Mouse (Mus musculus): ENCODE results near the gene Tmem45a2. TPM values are rescaled to one million over a fixed set of nuclear protein-coding genes. Genes with fewer than 3 reads are reported as not detected.
"Not testable (repeated sequence)": the region's sequence is repeated elsewhere in the genome, so short reads cannot be mapped to it uniquely, and the experiment has no call there.

Tmem45a2 gene
- polyA plus RNA-seq, 1 experiment from 2014 or later, result not detected

DNA sequence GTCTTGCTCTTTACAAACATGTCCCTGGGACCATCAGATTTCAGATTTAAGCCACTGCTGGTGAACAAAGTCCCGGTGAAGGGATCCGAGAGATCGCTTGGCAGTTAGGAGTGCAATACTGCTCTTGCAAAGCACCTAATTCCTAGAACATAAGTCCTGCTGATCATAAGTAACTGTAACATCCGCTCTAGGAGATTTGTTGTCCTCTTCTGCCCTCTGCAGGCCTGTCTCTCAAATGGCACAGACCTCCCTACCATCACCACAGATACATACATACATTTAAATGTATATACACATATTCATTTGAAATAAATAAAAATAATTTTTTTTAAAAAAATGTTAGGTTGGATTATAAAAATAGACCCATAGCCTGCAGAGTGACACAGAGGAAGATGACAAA is 21.3 kb upstream of the Tmem45a2 start:
- no peaks in the 10 kb centered on the region for H3K9me3 ChIP-seq (ENCODE audit: control insufficient read depth, low read length)
- no peak for ATAC-seq (ENCODE audit: insufficient number of reproducible peaks, low FRiP score, low TSS enrichment, low read depth)
- 40% methylated on average over 4 of the region's 4 CpGs for WGBS

DNA sequence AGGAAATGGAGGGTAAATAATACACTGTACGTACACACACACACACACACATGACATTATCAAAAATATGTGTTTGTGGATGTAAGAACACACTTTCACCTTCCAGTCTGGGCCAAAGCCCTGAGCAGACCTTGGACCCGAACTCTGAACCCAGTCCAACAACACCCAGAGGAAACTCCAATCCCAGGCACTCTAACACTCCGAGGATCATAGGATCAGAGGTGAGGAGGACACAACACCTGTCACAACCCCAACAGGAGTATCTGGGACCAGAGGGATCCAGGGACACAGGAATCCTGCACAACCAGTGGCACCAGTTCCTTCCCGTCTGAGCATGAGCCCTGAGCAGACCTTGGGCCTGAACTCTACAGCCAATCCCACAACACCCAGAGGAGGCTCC is 8.4 kb upstream of the Tmem45a2 start:
- Histone ChIP-seq H3K9me3 (ENCODE audit: control insufficient read depth, low read length) (no peaks in the 10 kb centered on the region), H3K27me3 (ENCODE audit: control insufficient read depth, insufficient read depth, low read length) (no peaks in the 10 kb centered on the region), H3K9ac (ENCODE audit: low read length) (no peak overlapping the region), H3K4me1 (ENCODE audit: control insufficient read depth, insufficient read depth, low read length) (no peaks in the 10 kb centered on the region), H3K4me2 (ENCODE audit: low read depth, severe bottlenecking) (no peak overlapping the region), H3K36me3 (ENCODE audit: control insufficient read depth, insufficient read depth, low read length) (no peaks in the 10 kb centered on the region), H3K4me3 (ENCODE audit: low read depth, low read length) (no peak overlapping the region), H3K27ac (replicated peaks; ENCODE audit: low read depth, low read length) (no peak overlapping the region)
- no peak for DNase-seq (ENCODE audit: low spot score)
- no peak for ATAC-seq (ENCODE audit: insufficient number of reproducible peaks, low FRiP score, low TSS enrichment, low read depth)
- WGBS, result 72% methylated on average over 4 of the region's 4 CpGs

More for the DNA sequence above, 21.3 kb upstream of the Tmem45a2 start:
- H3K27me3 ChIP-seq (ENCODE audit: control insufficient read depth, insufficient read depth, low read length), result no peaks in the 10 kb centered on the region
- H3K4me1 ChIP-seq (ENCODE audit: control insufficient read depth, insufficient read depth, low read length), result no peaks in the 10 kb centered on the region
- H3K4me2 ChIP-seq (ENCODE audit: low read depth, severe bottlenecking), result no peak overlapping the region
- no peak overlapping the region for H3K9ac ChIP-seq (ENCODE audit: low read length)
- peak; percentile 66 for DNase-seq (ENCODE audit: low spot score)
- H3K27ac ChIP-seq (replicated peaks; ENCODE audit: low read depth, low read length), result no peak overlapping the region
- H3K36me3 ChIP-seq (ENCODE audit: control insufficient read depth, insufficient read depth, low read length), result no peaks in the 10 kb centered on the region
- no peak overlapping the region for H3K4me3 ChIP-seq (ENCODE audit: low read depth, low read length)

DNA sequence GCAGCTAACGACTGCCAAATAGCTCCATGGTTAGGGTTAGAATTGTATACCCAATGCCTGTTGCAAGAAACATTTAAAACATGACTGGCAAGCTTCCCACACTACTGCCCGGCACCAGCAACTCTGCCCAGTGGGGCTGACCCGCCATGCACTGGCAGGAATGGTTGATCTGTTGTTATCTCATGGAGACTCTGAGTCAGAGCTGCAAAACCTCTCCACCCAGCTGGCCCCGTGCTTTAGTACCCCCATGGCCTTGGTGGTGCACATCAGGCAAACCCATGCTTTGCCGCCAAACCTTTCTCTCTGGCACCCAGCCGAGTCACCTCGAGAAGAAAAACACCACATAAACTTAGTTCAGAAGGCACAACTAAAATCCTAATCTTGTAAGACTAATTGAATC is 4.8 kb upstream of the Tmem45a2 start:
- no peak for DNase-seq (ENCODE audit: low spot score)
- H3K4me3 ChIP-seq (ENCODE audit: low read depth, low read length), result no peak overlapping the region
- no peaks in the 10 kb centered on the region for H3K9me3 ChIP-seq (ENCODE audit: control insufficient read depth, low read length)
- H3K9ac ChIP-seq (ENCODE audit: low read length), result no peak overlapping the region
- no peaks in the 10 kb centered on the region for H3K4me1 ChIP-seq (ENCODE audit: control insufficient read depth, insufficient read depth, low read length)
- H3K36me3 ChIP-seq (ENCODE audit: control insufficient read depth, insufficient read depth, low read length), result no peaks in the 10 kb centered on the region
- no peak overlapping the region for H3K4me2 ChIP-seq (ENCODE audit: low read depth, severe bottlenecking)
- H3K27me3 ChIP-seq (ENCODE audit: control insufficient read depth, insufficient read depth, low read length), result no peaks in the 10 kb centered on the region
- WGBS, result 80% methylated on average over 7 of the region's 7 CpGs
- H3K27ac ChIP-seq (replicated peaks; ENCODE audit: low read depth, low read length), result no peak overlapping the region
- no peak for ATAC-seq (ENCODE audit: insufficient number of reproducible peaks, low FRiP score, low TSS enrichment, low read depth)

DNA sequence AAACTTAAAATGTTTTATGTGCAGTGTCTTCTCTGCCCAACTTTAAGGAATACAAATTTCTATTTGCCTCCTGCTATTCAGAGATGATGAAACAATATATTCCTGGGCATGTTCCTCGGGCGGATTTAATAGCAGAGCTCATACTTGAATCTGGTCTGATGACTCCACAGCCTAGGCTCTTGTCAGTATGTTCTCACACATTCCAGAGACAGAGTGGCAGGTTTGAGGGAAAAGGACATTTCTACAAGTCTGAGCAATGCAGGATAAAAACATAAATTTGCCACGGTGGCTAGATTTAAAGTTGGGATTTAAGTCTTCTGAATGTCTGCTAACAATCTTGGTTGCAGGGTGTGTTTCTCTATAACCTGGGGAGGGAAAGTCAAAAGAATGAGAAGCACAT is 9.1 kb downstream of the Tmem45a2 start:
- H3K9ac ChIP-seq (ENCODE audit: low read length), result no peak overlapping the region
- no peaks in the 10 kb centered on the region for H3K9me3 ChIP-seq (ENCODE audit: control insufficient read depth, low read length)
- H3K36me3 ChIP-seq (ENCODE audit: control insufficient read depth, insufficient read depth, low read length), result no peaks in the 10 kb centered on the region
- WGBS, result 91% methylated on average over 3 of the region's 3 CpGs
- no peaks in the 10 kb centered on the region for H3K4me1 ChIP-seq (ENCODE audit: control insufficient read depth, insufficient read depth, low read length)
- H3K27ac ChIP-seq (replicated peaks; ENCODE audit: low read depth, low read length), result no peak overlapping the region
- no peak overlapping the region for H3K4me3 ChIP-seq (ENCODE audit: low read depth, low read length)
- H3K27me3 ChIP-seq (ENCODE audit: control insufficient read depth, insufficient read depth, low read length), result no peaks in the 10 kb centered on the region
- H3K4me2 ChIP-seq (ENCODE audit: low read depth, severe bottlenecking), result no peak overlapping the region
- no peak for DNase-seq (ENCODE audit: low spot score)
- ATAC-seq (ENCODE audit: insufficient number of reproducible peaks, low FRiP score, low TSS enrichment, low read depth), result no peak

DNA sequence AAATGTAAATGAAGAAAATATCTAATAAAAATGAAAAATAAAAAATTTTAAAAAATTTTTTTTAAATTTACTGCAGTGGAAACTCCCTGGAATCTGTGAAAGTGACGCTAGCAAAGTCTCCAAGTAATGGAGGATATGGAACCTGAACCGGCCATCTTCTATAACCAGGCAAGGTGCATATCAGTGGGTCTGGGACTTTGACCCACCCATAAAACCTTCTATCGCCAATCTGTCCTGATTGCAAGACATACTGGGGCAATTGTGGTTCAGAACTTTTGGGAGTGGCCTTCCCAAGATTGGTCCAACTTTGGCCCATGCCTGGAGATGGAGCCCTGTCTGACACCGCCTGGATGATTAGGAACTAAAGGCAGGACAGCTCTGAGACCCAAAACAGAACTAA is 14.2 kb downstream of the Tmem45a2 start:
- no peaks in the 10 kb centered on the region for H3K9me3 ChIP-seq (ENCODE audit: control insufficient read depth, low read length)
- H3K27ac ChIP-seq (replicated peaks; ENCODE audit: low read depth, low read length), result no peak overlapping the region
- no peaks in the 10 kb centered on the region for H3K27me3 ChIP-seq (ENCODE audit: control insufficient read depth, insufficient read depth, low read length)
- no peak overlapping the region for H3K4me3 ChIP-seq (ENCODE audit: low read depth, low read length)
- H3K36me3 ChIP-seq (ENCODE audit: control insufficient read depth, insufficient read depth, low read length), result no peaks in the 10 kb centered on the region
- WGBS, result 91% methylated on average over 4 of the region's 4 CpGs
- ATAC-seq (ENCODE audit: insufficient number of reproducible peaks, low FRiP score, low TSS enrichment, low read depth) (no peak), DNase-seq (ENCODE audit: low spot score) (no peak)
- H3K9ac ChIP-seq (ENCODE audit: low read length), result no peak overlapping the region
- H3K4me2 ChIP-seq (ENCODE audit: low read depth, severe bottlenecking), result no peak overlapping the region
- H3K4me1 ChIP-seq (ENCODE audit: control insufficient read depth, insufficient read depth, low read length), result no peaks in the 10 kb centered on the region

DNA sequence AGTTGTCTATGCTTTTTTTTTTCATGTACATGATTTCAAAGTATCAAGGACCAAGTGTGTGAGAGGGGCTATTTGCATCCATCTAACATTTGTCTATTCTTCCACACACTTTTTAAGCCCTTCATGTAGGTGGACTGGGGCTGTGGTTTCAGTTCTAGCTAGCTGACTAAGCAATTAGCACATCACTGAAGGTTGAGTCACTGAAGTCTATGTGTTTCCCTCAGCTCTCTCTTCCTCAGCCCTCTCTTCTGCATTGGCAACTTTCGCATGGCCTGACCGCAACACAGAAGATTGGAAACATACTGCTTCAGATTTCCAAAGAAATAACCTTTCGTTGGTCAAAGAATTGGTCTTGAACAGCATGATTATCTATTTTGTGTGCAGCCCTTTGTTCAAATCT is 21.2 kb downstream of the Tmem45a2 start:
- Histone ChIP-seq H3K36me3 (ENCODE audit: control insufficient read depth, insufficient read depth, low read length) (no peaks in the 10 kb centered on the region), H3K4me1 (ENCODE audit: control insufficient read depth, insufficient read depth, low read length) (no peaks in the 10 kb centered on the region), H3K4me3 (ENCODE audit: low read depth, low read length) (no peak overlapping the region), H3K27me3 (ENCODE audit: control insufficient read depth, insufficient read depth, low read length) (no peaks in the 10 kb centered on the region), H3K4me2 (ENCODE audit: low read depth, severe bottlenecking) (no peak overlapping the region), H3K27ac (replicated peaks; ENCODE audit: low read depth, low read length) (no peak overlapping the region), H3K9ac (ENCODE audit: low read length) (no peak overlapping the region), H3K9me3 (ENCODE audit: control insufficient read depth, low read length) (no peaks in the 10 kb centered on the region)
- DNase-seq (ENCODE audit: low spot score), result no peak
- WGBS, result 87% methylated on average over 3 of the region's 3 CpGs
- ATAC-seq (ENCODE audit: insufficient number of reproducible peaks, low FRiP score, low TSS enrichment, low read depth), result no peak

DNA sequence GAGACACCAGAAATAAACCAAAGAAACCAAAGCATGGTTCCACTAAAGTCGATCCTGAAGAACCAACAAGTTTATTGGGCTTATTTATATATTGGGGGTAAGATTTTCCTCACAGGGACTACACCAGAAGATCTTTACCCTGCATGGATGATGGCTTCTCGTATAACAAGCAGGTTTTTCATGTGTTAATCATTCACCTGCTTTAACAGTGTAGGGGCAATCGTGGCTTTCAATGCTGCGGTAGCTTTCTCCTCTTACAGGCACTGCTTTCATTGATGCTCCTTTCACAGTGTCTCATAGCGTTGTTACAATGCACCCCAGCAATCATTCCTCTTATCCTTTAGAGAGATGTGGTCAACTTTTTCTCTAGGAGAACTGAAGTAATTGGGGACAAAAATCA is 32.6 kb downstream of the Tmem45a2 start:
- Histone ChIP-seq H3K4me2 (ENCODE audit: low read depth, severe bottlenecking) (no peak overlapping the region), H3K36me3 (ENCODE audit: control insufficient read depth, insufficient read depth, low read length) (no peaks in the 10 kb centered on the region), H3K27me3 (ENCODE audit: control insufficient read depth, insufficient read depth, low read length) (no peaks in the 10 kb centered on the region), H3K4me1 (ENCODE audit: control insufficient read depth, insufficient read depth, low read length) (no peaks in the 10 kb centered on the region), H3K4me3 (ENCODE audit: low read depth, low read length) (no peak overlapping the region), H3K9ac (ENCODE audit: low read length) (no peak overlapping the region), H3K9me3 (ENCODE audit: control insufficient read depth, low read length) (no peaks in the 10 kb centered on the region), H3K27ac (replicated peaks; ENCODE audit: low read depth, low read length) (no peak overlapping the region)
- no peak for ATAC-seq (ENCODE audit: insufficient number of reproducible peaks, low FRiP score, low TSS enrichment, low read depth)
- DNase-seq (ENCODE audit: low spot score), result no peak
- 76% methylated on average over 5 of the region's 5 CpGs for WGBS

DNA sequence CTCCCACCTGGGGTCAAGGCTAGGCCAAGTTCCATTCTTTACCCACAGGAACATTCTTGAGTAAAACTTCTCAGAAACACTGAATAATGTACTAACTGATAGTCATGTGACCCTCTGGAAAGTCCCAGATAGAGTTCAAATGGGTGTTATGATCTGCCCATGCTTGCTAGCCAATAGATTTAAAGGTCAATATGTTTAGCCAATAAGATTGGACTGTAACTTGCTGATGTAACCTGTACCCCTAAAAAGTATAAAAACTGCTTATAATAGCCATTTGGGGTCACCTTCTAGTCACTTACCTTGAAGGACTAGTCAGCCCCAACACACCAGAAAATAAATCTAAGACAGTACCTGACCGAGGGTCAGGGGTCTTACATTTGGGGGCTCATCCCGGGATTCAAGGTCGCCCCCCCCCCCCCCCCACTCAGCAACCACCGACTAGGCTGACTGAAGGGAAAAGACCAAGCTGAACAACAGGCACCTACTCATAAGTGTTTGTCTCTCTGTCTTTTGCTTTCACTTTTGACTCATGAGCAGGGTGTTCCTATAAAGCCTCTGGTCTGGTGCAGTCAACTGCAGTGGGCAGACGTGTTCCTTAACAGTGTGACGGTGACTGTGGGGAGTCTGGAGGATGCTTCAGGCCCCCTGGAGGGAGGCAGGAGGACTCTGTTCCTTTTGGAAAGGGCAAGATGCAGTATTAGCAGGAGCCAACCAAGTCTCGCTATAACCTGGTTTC is 40.9 kb downstream of the Tmem45a2 start:
- H3K36me3 ChIP-seq (ENCODE audit: control insufficient read depth, insufficient read depth, low read length), result no peaks in the 10 kb centered on the region
- no peak overlapping the region for H3K4me3 ChIP-seq (ENCODE audit: low read depth, low read length)
- no peaks in the 10 kb centered on the region for H3K4me1 ChIP-seq (ENCODE audit: control insufficient read depth, insufficient read depth, low read length)
- 89% methylated on average over 7 of the region's 7 CpGs for WGBS
- H3K27ac ChIP-seq (replicated peaks; ENCODE audit: low read depth, low read length), result no peak overlapping the region
- ATAC-seq (ENCODE audit: insufficient number of reproducible peaks, low FRiP score, low TSS enrichment, low read depth), result no peak
- H3K27me3 ChIP-seq (ENCODE audit: control insufficient read depth, insufficient read depth, low read length), result no peaks in the 10 kb centered on the region
- no peak for DNase-seq (ENCODE audit: low spot score)
- H3K9me3 ChIP-seq (ENCODE audit: control insufficient read depth, low read length), result no peaks in the 10 kb centered on the region
- H3K4me2 ChIP-seq (ENCODE audit: low read depth, severe bottlenecking), result no peak overlapping the region
- H3K9ac ChIP-seq (ENCODE audit: low read length), result no peak overlapping the region

DNA sequence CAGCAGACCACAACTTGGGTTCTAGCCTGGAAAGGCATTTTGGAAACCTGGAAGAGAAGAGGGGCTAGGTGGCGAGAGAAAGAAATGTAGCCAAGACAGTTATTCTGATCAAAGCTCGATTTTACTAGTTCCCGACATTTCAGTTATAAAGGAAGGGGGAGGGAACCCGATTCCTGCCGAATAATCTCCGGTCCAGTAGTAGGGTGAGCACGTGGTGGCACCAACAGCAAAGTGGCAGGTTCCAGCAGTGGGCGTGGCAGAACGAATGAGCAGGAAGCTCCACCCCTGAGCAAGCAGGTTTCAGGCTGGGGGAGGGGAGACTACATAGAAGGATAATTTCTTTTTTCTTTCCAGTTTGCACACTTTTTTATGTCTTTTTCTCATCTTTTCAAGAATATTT is 72.9 kb downstream of the Tmem45a2 start:
- H3K27ac ChIP-seq (replicated peaks; ENCODE audit: low read depth, low read length); H3K9ac ChIP-seq (ENCODE audit: low read length); H3K36me3 ChIP-seq (ENCODE audit: control insufficient read depth, insufficient read depth, low read length); DNase-seq (ENCODE audit: low spot score); H3K4me1 ChIP-seq (ENCODE audit: control insufficient read depth, insufficient read depth, low read length); H3K4me2 ChIP-seq (ENCODE audit: low read depth, severe bottlenecking); H3K4me3 ChIP-seq (ENCODE audit: low read depth, low read length); ATAC-seq (ENCODE audit: insufficient number of reproducible peaks, low FRiP score, low TSS enrichment, low read depth); H3K27me3 ChIP-seq (ENCODE audit: control insufficient read depth, insufficient read depth, low read length); H3K9me3 ChIP-seq (ENCODE audit: control insufficient read depth, low read length): not testable (repeated sequence)
- 92% methylated on average over 9 of the region's 9 CpGs for WGBS
